Mouse (Mus musculus): ENCODE measurements around the gene Clca3a1. TPM values are rescaled to one million over a fixed set of nuclear protein-coding genes. Genes with fewer than 3 reads are reported as not detected.

The Clca3a1 gene
- total RNA-seq, 2 experiments from 2014 or later: 0.63 to 0.75 TPM

DNA sequence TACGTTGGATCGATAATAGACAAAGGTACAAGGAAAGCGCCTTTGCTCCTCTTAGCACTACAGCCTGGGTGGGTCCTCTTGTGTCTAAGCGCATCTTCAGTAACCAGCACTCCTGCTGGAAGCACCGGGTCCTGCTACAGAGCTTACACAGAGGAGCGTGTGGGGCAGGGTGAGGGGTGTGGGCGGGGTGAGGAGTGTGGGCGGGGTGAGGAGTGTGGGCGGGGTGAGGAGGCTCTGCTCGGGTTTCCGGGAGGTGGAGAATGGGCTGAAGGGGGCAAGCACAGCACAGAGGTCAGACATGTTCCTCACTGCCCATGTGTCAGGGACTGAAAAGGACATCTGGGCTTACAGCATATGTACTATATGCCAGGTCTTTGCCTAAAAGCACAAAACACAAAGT is 71.5 kb downstream of the Clca3a1 start:
- intact Hi-C loops (cut with DNase I): no loop called here
- no peak for DNase-seq (ENCODE audit: low spot score in 2 of 2)

- DNase-seq (ENCODE audit: low spot score in 2 of 2): no peak
- intact Hi-C loops (cut with DNase I): no loop called here
Observed at GRCm38 (mm10) chr3:144688284-144688683, 72.5 kb downstream of the Clca3a1 start.

DNA sequence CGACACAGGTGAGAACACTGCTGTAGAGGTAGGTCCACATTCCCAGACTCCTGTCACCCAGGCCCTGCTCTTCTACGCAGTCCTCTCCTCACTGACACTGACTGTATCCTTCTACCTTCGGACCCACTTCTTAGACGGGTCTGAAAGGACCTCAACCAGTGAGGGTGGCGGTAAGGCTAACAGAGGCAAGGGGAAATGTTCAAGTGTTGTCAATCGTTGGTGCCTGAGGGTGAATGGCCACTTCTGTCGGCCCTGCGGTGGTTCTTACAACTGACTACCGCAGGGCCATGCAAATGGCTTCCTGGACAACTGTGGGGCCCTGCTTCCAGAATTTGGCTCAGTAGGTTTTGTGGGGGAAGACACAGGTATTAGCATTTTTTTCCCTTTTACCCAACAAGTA is 73.2 kb downstream of the Clca3a1 start:
- intact Hi-C loops (cut with DNase I): no loop called here
- DNase-seq (ENCODE audit: low spot score in 2 of 2): no peak

DNA sequence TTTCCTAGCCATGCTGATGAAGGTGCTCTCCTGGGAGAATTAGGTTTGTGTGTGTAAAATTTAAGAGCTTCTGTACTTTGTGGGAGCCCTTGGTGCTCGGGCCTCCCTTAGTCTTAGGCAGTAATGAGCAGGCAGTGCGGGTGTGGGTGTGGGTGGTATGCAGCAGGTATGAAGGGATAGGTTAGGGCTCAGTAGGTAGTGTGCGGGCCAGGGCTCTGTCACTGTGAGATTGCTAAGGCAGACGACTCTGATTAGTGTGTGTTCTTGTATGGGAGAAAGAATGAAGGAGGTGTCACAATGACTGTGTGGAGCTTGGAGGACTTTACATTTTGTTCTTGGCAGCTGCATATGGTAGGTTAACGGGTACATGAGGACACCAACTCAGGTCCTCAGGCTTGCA is 74.6 kb downstream of the Clca3a1 start:
- no peak for DNase-seq (ENCODE audit: low spot score in 2 of 2)
- intact Hi-C loops (cut with DNase I): no loop called here

- intact Hi-C loops (cut with DNase I): no loop called here
- no peak for DNase-seq (ENCODE audit: low spot score in 2 of 2)
Observed at GRCm38 (mm10) chr3:144683136-144683814, 77.5 kb downstream of the Clca3a1 start.

GRCm38 (mm10) chr3:144681542-144681941 is 79.2 kb downstream of the Clca3a1 start:
- DNase-seq (ENCODE audit: low spot score in 2 of 2): no peak
- intact Hi-C loops (cut with DNase I): no loop called here

- no peak for DNase-seq (ENCODE audit: low spot score in 2 of 2)
- intact Hi-C loops (cut with DNase I): no loop called here
Observed at GRCm38 (mm10) chr3:144679701-144680159, 81.0 kb downstream of the Clca3a1 start.

Other genes starting within 250 kb of the Clca3a1 start
- gene Hs2st1, start 190.8 kb downstream of the Clca3a1 start, total RNA-seq (2021): 10 to 100 TPM; 57.2 to 65.1 TPM
- 100 to 1,000 TPM; 272 to 276 TPM for gene Selenof, start 190.7 kb downstream of the Clca3a1 start, total RNA-seq (2021)
- gene Sh3glb1, start 40.6 kb downstream of the Clca3a1 start, total RNA-seq (2021): 10 to 100 TPM; 82.3 TPM
- gene Clca3a2, start 58.5 kb upstream of the Clca3a1 start, total RNA-seq (2021): 1 to 10 TPM in 1 of 2 experiments, under 1 TPM in 1; 0.66 to 1.1 TPM
- gene Clca3b, start 88.4 kb upstream of the Clca3a1 start, total RNA-seq (2021): not detected
- not detected for gene Clca4b, start 171.6 kb upstream of the Clca3a1 start, total RNA-seq (2021)
- gene Clca4a, start 214.1 kb upstream of the Clca3a1 start, total RNA-seq (2021): not detected